Mouse (Mus musculus) heart, postnatal 10 days (tissue): Measurements from ENCODE around the gene Calm1. TPM values are rescaled to one million over a fixed set of nuclear protein-coding genes. Genes with fewer than 3 reads are reported as not detected.
"Not testable (repeated sequence)": the region's sequence is repeated elsewhere in the genome, so short reads cannot be mapped to it uniquely, and the experiment has no call there.

Experiments
- DNase-seq, 2 experiments: peaks; one replicate each; pipeline ENCODE4 v3.0.0; 2021
- intact Hi-C: fragments of 180-260 bp; cut with DNase I; formaldehyde crosslinking; loops from one replicate; pipeline ENCODE4 v1.15.1; 2025
- total RNA-seq, 2 experiments: library from RNA; stranded (reverse); gene quantifications; 2 replicates each; pipeline ENCODE4 v1.2.3; 2021

The Calm1 gene
- total RNA-seq, 2 experiments from 2014 or later, result 338 to 349 TPM

- intact Hi-C loops, result not testable (repeated sequence)
Measured at GRCm38 (mm10) chr12:100217087-100217486, 17.9 kb downstream of the Calm1 start.

GRCm38 (mm10) chr12:100220012-100220411, 20.8 kb downstream of the Calm1 start:
- no peak for DNase-seq
- intact Hi-C loops, result no loop called here

More at GRCm38 (mm10) chr12:100217087-100217486, 17.9 kb downstream of the Calm1 start:
- not testable (repeated sequence) for DNase-seq

GRCm38 (mm10) chr12:100221608-100222321, 22.5 kb downstream of the Calm1 start:
- DNase-seq, result no peak
- intact Hi-C loops, result no loop called here

- intact Hi-C loops, result no loop called here
- no peak for DNase-seq
Measured at GRCm38 (mm10) chr12:100222322-100222993, 23.2 kb downstream of the Calm1 start.

DNA sequence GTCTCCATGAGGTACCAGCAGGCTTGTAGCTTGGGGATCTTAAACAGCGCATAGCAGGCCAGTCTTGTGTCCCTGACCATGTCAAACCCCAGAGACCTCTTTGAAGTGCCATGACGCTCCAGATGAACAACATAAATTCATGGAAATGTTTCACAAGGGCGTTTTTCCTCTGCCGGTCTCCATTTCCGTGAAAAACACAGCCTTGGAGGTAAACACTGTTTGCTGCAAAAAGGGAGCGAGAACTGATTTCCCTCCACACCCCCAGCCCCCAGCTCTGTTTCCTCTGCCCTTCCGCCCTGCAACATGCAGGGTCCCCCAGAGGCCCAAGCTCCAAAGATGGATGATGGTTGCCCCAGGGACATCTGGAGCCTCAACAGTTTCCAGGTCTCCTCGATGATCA, 24.3 kb downstream of the Calm1 start:
- intact Hi-C loops, result no loop called here
- no peak for DNase-seq

GRCm38 (mm10) chr12:100225196-100225595, 26.0 kb downstream of the Calm1 start:
- DNase-seq, result no peak
- intact Hi-C loops, result loop anchor here (5.0 kb wide), 1 partner anchor 47 kb away; no protein-coding TSS in a partner anchor

DNA sequence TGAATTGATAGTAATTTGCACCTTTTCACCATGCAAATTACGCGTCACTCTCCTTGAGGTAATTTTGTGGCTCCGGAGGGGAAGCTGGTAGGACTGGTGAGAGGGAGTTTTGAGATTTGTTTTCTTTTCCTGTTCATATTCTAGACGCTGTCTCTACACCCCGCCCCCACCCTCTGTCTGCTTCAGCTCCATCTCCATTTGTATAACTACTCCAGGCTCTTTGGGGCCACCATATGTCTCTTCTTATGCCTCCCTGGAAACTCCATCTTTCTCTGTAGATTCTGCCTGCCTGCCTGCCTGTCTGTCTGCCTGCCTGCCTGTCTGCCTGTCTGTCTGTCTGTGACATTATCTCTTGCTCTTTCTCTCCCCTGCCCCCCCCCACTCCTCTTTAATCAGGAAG, 26.8 kb downstream of the Calm1 start:
- intact Hi-C loops, result loop anchor here (5.0 kb wide), 1 partner anchor 46 kb away; no protein-coding TSS in a partner anchor
- DNase-seq, result no peak

DNA sequence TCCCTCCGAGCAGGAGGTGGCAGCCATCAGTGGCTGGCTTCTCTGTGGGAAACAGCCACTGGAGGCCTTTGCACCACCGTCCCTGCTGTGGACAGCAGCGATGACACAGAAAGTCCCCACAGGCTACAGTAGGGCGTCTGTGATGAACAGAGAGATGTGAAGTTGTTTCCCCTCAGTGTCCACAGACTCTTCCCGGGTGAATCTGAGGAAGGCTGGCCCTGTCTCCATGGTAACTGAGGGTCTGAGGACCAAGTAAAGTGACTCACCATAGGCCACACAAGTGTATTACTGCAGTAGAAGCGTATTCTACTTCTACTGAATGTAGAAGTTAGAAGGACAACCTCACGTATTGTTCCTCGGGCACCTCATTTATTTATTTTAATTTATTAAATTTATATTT, 27.4 kb downstream of the Calm1 start:
- intact Hi-C loops, result loop anchor here (5.0 kb wide), 1 partner anchor 46 kb away; no protein-coding TSS in a partner anchor

DNA sequence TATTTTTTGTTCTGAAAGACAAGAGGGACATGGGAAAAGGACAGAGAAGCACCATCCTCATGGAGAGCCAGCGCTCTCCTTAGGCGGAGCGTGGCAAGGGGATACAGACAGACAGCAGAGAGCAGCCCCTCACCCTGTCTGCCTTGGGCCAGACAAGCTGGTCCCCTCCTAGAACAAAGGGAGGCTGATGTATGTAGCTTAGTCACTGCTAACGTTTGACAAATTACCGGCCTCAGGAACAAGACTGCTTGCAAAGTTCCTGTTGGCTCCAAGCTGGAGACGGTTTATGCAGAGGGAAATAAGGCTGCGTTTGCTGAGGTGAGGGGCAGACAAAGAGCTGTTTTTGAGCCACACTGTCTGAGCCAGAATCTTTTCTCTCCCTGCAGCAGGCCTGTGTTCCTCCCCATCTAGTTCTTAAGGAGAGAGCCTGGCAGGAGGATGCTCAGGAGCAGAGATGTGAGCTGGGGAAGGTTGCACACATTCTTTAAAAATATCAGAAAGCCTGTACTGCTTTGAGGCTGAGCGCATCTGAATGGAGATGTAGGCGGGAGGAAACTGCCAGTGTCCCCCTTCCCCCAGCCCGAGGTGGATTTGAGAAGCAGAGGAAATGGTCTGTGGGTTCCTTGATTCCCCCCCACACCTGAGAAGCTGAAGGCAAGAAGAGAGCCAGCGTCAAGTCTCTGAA, 28.9 kb downstream of the Calm1 start:
- intact Hi-C loops, result loop anchor here (5.0 kb wide), 1 partner anchor 44 kb away; no protein-coding TSS in a partner anchor

More for the DNA sequence above, 27.4 kb downstream of the Calm1 start:
- no peak for DNase-seq

DNA sequence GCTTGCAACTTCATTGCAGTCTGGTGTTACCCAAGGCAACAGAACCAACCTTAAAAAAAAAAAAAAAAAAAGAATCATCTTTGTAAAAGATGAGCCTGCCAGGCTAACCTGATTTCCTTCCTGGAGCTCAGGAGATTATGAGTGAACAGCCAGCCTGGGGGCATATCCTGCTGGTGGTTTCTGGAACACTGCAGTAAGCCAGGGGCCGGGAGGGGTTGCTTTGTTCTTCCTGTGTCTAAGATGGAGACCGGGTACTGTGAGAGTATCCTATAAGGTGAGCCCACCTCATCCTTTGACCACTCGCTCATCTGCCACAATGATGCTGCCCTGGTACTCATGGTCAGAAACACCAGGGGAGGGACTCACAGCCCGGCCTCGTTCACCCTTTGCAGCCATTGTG, 35.0 kb downstream of the Calm1 start:
- no peak for DNase-seq
- intact Hi-C loops, result no loop called here

More for the DNA sequence above, 28.9 kb downstream of the Calm1 start:
- no peak for DNase-seq

DNA sequence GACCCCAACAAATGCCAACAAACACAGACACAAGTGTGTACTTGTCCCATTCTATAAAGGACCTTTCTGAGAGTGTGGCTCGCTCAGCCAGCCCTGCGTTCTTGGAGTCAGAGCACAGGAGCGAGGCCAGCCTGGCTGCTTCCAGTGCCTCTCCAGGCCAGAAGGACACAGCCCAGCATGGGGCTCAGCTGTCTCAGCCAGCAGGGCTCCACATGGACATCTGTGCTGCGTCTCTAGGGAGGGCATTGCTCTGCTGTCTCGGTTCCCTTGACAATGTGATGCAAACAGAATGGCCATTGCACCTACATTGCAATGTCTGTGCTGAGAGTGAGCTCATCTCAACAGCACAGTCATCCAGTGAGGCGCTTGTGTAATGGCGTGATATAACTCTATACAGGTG, 35.7 kb downstream of the Calm1 start:
- intact Hi-C loops, result no loop called here
- DNase-seq, result no peak

DNA sequence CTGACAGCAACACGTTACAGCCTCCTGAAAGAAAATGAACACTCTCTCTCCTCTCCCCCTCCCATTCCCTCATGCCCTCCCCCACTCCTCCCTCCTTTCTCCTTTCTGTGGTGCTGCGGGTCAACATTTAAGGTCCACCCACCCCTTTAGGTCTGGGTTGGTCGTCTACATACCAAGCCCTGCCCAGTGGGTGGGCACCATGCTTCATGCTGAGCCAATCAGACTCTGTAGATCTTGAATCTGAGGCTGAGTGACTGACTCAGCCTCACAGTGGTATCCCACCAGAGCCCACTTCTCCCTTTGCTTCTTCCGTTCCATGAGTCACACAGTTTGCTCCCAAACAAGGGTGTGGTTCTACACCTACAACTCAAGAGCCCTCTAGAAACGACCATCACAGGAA, 36.2 kb downstream of the Calm1 start:
- intact Hi-C loops, result no loop called here
- no peak for DNase-seq

DNA sequence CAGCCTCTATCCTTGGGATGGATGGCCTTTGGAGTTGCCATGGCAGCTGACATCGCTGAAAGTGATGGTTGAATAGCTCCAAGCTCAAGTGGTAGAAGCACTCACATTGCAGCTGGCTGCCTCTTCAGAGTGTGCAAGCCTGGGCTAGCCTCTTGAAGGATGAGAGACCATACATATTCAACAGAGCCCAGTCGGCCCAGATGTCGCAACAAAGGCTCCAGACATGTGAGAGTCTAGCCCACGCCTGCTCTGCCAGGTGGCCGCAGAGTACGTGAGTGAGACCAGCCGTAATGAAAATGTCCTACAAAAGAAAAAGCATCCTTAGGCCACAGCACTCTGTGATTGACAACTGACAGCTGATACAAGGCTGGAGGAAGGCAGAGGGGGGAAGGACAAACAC, 40.2 kb downstream of the Calm1 start:
- no peak for DNase-seq

GRCm38 (mm10) chr12:100239807-100240206, 40.6 kb downstream of the Calm1 start:
- intact Hi-C loops, result no loop called here
- DNase-seq, result no peak

More for the DNA sequence above, 40.2 kb downstream of the Calm1 start:
- intact Hi-C loops, result no loop called here

- intact Hi-C loops, result no loop called here
- DNase-seq, result peak; percentile 58 to 61
Measured at GRCm38 (mm10) chr12:100241911-100242796, 42.9 kb downstream of the Calm1 start.

- intact Hi-C loops, result no loop called here
- DNase-seq, result no peak
Measured at GRCm38 (mm10) chr12:100244580-100244979, 45.3 kb downstream of the Calm1 start.

- intact Hi-C loops, result no loop called here
- DNase-seq, result no peak
Measured at GRCm38 (mm10) chr12:100249170-100249569, 49.9 kb downstream of the Calm1 start.

DNA sequence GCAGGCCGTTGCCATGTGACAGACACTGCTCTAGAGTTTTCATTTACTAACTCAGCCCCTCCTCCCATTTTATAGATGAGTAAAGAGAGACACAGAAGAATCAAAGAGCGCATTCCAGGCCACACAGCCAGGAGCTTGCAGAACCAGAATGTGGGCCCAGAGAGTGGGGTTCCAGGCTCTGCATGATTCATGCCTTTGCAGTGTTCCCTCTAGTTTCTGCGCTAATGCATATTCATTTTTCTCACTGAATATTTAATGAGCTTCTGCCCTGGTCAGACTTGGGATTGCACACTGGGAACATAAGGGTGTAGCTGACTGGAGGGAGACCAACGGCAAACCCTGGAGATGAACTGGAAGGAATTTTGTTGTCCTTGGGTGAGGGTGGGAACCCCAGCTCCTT, 55.2 kb downstream of the Calm1 start:
- no peak for DNase-seq
- intact Hi-C loops, result no loop called here

GRCm38 (mm10) chr12:100255441-100255949, 56.3 kb downstream of the Calm1 start:
- intact Hi-C loops, result no loop called here
- DNase-seq, result no peak

DNA sequence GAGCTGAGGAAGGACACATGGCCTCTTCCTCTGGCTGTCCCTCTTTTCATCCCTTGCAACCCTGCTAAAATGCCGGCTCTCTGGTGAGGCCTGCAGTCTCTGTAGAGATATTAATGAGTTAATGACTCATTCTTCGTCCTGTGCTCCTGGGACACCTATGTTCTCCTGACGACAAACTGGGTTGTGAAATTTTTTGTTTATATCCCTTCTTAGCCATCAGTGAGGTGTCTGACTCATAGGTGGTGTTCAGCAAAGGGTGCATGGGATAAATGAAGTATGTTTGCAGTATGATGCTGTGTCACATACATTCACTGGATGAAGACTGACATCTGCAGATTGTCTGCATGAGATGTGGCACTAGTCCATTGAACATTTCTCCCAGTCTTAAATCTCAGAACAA, 58.5 kb downstream of the Calm1 start:
- no peak for DNase-seq
- intact Hi-C loops, result no loop called here
